Mouse (Mus musculus): ENCODE measurements around the gene Alox12.
A peak's percentile ranks its signal among the peaks of the same experiment; 100 is the strongest.

The Alox12 gene

DNA sequence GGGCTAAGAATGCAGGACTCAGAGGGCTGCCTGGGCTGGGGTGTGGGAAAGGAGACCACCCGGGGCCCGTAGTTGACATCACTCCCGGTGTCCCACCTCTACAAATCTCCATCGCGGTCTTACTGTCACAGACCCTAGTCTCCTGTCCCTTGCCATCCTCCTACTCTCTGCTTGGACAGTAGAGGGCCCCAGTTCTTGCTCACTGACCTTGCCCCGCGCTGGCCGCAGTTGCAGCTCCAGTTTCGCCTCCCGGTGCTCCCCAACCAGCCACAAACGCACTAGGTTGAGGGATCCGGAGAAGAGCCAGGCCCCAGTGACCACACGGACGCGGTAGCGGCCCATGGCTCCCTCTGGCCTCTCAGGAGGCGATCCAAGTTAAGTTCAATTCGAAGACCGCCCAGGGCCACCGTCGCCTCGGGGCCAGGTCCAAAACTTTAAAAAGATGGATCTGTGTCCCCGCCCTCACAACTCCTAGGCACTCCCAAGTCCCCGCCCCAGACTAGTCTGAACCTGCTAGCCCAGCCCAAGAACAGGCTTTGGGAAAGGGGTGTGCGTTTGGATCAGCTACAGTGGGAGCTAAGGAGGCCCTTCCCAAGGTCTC is at the start of gene Alox12:
Gene Alox12, minus strand, starts transcription at position 423 of the 601 bp plus-strand sequence.
- DNase-seq (ENCODE audit: low spot score): no peak

DNA sequence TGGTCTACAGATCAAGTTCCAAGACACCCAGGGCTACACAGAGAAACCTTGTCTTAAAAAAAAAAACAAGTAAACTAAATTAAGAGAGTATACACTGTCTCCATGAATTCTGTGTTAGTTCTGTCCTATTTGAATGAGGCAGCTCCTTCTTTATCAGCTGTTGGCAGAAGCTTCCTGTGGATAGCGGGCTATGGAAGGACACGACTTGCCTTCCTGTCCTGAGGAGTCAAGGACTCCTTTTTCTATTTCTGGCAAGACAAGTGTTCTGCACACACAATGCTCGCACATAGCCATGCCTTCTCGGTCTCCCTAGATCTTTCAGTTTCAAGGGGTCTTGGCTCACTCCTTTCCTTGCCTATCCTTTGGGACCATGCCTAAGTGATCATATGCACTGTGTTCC is 47.1 kb upstream of the Alox12 start:
- DNase-seq (ENCODE audit: low spot score): no peak

DNA sequence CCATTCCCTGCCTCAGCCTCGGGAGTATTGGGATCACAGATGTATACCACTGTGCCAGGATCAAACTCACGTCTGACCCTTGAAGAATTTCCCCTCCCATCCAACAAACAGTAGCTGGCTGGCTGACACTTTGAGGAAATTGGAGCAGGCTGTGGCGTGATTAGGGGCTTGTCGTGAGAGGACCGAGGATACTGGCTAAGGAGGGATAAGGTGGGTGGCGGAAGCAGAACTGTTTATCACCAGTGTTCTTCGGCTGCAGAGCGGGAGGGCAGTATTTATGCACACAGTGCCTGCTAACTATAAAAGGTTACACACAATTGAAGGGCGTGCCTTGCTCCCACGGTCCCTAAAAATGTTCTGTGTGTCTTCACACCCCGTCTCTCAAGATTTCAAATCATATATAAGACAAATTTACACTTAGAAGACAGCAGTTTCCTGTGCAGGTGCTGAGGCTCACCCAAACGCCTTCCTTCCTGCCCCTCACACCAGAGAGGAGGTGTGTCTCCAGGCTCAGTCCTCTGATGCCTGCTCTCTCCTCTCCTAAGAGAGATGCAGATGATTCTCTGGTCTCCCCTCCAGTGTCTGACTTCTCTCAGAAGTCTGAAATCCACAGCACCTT is 42.8 kb upstream of the Alox12 start:
- DNase-seq (ENCODE audit: low spot score): peak; percentile 55

DNA sequence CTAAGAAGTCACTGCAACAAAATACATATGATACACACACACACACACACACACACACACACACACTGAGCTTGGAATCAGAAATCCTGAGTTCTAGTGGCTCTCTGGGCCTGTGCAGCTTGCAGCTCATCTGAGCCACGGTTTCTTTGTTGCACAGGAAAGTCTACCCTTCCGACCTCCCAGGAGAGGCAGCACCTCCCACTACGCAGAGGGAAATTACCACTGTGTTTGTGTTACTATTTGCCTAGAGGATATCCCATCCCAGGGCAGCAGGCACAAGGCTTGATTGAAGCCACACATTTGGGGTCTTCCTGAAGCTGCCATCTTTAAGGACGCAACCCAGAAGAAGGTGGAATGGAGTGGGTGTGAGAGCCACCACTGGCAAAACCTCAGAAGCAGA is 42.3 kb upstream of the Alox12 start:
- no peak for DNase-seq (ENCODE audit: low spot score)

DNA sequence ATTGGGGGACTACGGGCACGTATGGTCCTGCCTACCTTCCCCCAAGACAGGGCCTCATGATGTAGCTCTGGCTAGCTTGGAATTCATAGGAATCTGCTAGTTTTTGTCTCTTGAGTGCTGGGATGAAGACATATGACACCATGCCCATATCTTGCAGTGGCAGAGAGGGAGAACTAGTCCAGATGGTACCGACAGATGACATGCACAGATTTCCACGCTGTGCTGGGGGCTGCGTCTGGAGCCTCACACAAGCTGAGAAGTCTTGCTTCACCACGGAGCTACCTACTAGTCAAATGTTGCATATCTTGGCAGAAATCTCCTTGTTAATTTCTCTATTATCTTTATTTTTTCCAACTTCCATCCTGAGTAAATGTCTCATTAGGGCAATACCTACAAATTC is 38.7 kb upstream of the Alox12 start:
- DNase-seq (ENCODE audit: low spot score): no peak

DNA sequence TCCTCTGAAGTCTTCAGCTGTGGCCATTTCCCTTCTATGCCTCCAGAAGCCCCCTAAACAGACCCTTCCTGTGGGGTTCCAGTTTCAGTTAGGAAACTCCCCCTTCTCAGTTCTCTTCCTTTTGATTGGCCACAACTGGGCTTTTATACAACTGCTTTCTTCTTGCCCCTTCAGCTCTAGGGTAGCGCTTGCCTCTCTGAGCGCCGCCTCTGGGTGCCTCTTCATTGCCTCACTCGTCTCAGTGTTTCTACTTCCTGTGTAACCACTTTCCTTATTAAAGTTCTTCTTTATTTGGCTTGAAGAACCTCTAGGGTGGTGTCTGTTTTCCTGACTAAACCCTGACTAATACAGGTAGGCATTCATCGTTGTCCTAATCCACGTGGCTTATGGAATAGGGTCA is 36.1 kb upstream of the Alox12 start:
- DNase-seq (ENCODE audit: low spot score): peak; percentile 18

DNA sequence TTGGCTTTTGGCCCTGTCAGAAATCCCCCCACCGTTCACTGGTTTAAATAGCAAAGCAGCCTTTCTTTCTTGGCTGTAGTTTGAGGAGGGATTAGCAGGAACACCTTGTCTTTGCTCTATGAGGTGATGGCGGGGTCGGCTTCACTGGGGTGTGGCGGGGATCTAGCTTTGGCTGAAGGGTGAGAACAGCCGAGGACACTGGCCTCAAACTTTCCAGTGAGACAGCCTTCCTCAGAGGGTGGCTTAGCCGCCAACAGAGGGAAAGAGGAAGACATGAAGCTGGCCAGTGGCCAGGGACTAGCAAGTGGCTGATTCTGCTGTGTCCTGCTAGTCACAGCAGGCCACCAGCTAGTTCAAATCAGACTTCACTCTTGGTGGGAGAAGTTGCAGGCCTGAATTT is 34.1 kb upstream of the Alox12 start:
- DNase-seq (ENCODE audit: low spot score): no peak

DNA sequence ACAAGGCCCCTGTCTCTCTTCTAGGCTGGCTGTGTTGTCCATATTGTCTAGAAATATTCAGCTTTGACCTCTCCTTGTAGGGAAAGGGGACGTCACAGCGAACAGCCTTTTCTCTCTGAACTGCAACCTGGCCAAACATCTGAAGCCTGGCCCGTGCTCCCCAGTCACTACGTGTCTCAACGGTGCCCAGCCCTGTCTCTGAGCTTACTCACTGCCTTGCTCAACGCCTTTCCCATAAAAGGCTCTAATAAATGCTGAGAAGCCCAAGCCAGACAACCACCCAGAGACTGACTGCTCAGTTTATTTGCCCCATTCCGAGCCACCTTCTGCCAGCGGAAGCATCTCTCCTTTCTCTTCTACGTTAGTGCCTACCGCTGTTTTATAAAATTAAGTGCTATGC is 32.9 kb upstream of the Alox12 start:
- DNase-seq (ENCODE audit: low spot score): no peak

DNA sequence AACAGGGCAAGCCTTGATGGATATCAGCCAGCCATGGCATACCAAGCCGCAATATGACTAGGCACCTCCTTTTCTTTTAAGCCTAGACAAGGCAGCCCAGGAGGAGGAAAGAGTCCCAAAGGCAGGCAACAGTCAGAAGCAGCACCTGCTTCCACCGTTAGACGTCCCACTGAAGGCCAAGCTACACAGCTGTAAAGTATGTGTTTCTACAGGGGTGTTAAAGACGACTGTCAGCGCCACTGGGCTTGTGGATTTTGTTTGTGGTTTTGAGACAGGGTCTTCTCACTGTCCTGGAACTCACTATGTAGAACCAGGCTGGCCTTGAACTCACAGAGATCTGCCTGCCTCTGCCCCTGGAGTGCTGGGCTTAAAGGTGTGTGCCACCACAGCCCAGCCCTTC is 30.5 kb upstream of the Alox12 start:
- DNase-seq (ENCODE audit: low spot score): no peak

DNA sequence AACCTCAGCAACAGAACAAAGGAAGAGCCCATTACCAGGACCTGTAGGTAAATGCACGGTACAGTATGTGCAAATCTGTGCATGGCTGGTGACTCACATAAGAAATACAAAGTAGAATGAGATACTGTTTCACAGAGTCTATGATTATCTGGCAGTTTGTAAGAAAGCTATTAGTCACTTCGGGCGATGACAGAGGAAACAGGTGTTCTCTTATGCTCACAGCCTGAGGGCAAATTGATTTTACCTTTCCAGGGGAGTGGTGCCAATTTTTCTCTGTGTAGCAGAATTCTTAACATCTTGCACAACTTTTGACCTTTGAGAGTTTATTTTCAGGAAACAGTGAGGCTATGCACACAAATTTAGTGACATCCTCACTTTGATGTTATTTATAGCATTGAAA is 29.6 kb upstream of the Alox12 start:
- no peak for DNase-seq (ENCODE audit: low spot score)

DNA sequence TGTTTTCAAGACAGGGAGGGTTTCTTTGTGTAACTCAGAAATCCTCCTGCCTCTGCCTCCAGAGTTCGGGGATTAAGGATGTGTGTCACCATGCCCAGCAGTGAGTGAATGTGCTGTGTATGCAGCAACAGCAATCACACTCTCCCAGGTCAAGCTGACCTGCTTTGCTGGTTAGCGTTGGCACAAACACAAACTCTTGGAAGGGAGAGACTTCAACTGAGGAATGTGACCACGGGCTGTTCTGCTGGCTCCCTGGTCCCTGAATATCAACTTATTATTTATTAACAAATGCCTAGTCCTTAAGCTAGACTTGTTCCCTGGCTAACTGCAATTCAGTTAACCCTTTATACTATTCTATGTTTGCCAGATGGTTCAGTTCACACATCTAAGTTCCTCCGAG is 28.5 kb upstream of the Alox12 start:
- DNase-seq (ENCODE audit: low spot score): no peak

DNA sequence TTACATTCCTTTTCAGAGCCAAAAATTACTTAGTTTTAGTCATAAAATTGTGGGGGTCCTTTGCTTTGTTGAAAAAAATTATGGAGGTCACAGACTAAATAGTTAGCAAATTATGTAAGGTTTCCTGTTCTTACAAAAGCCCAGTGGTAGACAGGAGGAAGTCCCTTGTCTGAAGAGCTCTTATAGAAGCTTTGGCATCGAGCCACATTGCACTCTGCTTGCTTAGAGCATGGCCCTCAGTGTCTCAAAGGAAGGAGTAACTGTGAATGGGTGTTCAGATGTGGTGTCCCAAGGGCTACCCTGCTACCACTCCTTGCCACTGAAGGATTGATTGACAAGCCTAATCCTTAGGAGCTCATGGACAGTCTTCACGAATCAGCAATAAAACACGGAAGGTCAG is 25.3 kb upstream of the Alox12 start:
- peak; percentile 54 for DNase-seq (ENCODE audit: low spot score)

DNA sequence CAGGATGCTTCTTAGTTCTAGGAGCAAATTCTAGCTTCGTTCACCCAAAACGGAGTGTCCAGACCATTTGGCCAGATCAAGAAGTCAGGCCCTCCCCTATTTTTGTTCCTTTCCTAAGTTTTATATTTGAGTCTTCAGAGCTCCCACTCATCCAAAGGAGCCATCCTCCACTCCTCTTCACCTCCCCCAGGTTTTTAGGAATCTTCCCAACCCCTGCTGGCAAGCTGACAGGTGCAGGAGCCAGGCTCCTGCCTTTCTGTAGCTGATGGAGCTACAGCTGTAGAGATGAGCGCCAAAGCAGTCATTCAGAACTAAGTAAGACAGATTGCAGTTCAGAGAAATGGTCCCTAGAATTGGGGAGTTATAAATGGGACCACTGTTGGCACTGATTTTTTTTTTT is 23.8 kb upstream of the Alox12 start:
- DNase-seq (ENCODE audit: low spot score): no peak

DNA sequence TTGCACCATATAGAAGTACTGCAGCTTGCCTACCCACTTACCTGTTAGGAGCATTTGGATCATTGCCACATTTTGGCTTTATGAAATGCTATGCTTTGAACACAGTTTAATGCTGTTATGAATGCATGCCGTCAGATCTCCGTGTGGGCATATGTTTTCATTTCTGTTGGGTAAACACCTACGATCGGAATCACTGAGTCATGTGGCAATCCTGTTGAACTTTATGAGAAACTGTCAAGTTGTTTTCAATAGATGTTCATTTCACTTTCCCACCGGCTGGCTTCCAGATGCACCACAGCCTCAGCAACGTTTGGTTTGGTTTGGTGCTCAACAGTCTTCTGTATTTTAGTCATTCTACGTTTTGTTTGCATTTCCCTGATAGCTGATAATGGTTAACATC is 16.5 kb upstream of the Alox12 start:
- DNase-seq (ENCODE audit: low spot score): no peak

DNA sequence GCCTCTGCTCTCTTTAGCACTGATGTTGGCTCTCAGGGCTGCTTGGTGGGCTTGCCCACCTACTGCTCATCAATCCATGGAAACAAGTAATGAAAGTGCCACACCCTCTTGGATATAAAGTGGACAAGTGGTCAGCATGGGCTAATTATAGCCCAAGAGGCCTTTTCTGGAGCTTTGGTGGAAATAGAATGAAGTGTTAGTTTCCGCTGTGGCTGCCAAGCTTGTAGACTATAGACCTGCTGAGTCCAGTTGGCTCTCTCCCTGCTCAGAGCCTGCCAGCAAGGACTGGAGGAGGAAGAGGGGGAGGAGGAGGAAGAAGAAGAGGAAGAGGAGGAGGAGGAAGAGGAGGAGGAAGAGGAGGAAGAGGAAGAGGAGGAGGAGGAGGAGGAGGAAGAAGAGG is 11.3 kb upstream of the Alox12 start:
- no peak for DNase-seq (ENCODE audit: low spot score)

DNA sequence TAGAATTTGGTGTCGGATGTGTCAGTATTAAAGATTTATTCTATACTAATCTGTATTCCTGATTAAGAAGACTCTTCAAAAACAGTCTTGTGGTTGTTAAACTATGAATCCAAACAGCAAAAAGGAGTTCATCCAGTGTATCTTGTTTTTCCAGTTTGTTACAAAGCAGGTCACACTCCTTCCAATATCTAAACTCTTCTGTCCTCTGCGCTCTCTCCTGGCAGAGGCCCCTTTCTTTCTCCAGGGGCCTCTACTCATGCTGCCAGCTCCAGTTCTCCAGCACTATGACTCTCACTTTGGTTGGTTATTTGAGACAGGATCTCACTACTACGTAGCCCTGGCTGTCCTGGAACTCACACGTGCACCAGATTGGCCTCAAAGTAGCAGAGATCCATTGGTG is 10.7 kb upstream of the Alox12 start:
- no peak for DNase-seq (ENCODE audit: low spot score)

DNA sequence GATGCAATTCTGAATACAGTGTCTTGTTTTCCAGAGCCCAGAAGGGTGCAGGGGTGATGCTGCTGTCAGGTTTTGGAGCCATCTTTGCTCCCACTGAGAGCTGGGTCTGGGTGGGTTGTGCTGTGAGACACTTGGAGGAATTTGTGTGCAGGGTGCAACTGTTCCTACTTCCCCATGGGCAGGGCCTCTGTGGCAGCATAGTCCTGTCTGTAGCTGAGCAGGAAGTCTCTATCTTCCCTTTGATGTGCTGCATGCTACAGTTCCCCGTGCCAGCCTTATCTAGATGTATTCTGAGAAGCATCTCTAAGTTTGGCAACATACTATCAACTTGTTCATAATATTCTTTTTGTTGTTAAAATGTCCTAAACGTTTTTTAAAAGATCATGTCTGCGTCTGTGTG is 10.1 kb upstream of the Alox12 start:
- peak; percentile 44 for DNase-seq (ENCODE audit: low spot score)

DNA sequence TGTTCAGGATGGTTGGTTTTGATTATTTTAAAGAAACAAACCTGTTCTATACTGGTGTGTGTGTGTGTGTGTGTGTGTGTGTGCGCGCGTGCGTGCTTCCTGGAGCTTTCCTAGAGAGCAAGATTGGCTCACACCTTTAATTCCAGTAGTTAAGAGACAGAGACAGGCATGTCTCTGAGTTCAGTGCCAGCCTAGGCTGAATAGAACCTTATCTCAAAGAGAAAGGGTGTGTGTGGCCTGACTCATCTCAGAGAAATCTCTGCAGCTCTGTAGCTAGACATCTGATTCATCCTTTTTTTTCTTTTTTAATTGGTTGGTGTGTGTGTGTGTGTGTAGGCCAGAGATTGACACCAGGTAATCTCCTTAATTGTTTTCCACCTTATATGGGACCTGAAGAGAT is 3.9 kb upstream of the Alox12 start:
- DNase-seq (ENCODE audit: low spot score): no peak

DNA sequence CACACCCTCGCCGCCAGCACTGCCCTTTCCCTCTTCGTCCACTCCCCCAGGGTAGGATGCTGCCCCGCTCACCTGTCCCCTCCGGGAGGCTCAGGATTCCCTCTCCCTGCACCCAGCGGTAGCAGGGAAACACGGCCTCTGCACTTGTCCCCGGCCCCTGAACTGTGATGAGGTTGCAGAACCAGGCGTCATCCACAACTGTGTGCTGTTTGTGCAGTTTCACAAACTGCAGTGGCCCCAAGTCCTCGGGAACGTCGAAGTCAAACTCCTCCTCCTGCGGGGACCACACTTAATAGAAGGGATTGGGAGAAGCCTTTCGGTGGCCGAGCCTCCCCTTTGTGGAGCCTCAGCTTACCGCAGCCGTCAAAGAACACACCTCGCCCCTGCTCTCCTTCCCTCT is 816 bp downstream of the Alox12 start:
- no peak for DNase-seq (ENCODE audit: low spot score)

DNA sequence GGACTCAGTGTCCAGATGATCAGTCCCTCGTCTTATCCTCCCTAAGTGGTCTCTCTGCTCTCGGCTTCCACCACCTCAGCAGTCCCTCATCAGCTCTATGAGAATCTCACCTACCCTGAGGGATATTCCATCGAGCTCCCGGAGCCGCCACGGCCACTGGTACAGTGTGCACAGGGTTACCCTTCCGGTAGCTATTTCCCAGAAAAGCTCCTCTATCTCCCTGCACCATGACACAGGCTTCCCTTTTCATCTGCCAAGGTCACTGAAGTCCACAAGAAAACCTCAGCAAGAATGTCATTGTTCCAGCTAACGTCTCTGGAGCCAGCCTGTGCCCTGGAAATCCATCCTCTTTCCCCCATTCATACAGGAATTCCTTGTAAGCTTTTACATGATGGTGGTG is 3.3 kb downstream of the Alox12 start:
- DNase-seq (ENCODE audit: low spot score): no peak

DNA sequence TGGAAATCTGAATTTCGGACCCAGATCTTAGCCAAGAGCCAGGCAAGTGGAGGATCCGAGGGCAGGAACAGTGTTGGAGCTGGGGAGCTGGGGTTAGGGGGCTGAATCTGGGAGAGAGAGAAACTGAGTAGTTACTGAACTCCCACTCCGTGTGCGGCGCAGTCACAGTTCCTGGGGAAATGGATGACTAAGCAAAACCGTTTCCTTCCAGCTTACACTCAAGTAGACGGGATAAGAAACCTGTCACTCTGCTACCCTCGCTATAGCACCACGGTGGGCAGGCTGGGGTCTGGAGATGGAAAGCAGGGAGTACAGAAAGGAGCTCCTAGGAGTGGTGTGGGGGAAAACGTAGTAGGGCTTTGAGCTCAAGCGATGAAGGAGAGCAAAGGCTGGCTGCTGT is 5.0 kb downstream of the Alox12 start:
- DNase-seq (ENCODE audit: low spot score): no peak

DNA sequence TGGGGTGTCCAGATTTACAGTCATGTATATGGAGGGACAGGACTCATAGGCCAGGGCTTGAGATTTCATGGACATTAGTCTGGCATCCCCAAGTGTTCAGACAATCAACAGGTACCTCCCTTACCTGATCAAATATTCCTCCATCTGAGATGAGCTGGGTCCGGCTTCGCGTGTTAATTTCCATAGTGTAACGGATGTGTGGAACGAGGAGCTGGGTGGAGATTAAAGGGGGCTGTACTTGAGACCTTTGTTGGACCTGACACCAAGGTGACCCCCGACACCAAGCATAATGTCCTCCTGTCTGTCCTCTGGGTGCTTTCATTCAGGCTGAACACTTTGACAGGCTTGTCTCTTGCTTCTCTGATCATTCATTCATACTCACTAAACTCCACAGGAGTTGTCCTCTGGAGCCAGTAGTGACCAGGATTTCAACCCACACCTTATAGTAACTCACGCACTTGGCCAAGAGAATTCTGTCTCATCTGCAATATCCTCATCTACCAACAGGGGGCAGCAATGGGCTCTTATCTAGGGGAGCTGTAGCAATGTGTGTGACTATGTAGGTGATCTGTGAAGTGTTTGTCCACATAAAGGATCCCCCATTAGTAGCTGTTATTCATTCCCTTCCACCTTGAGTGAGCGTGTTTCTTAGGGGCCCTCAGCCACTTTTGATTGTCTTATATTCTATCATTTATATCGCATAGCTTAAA is 7.9 kb downstream of the Alox12 start:
- DNase-seq (ENCODE audit: low spot score): peak; percentile 70

DNA sequence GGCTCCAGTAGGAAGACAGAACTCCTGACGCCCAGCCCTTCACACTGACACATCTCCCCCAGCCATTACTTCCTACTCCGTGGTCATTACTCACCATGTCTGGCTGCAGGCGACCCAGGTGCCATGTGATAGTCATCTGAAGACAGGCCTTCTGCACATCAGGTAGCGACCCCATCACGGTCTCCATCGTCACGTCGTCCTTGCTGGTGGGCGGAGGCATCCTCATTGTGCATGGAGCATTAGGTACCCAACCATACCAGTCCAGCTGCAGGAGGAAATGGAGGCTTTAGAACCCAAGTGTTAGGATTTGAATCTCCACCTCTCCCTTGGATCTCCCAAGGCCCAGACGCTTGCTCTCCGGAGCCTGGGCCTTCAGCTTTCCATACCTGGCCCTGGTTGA is 12.6 kb downstream of the Alox12 start:
- no peak for DNase-seq (ENCODE audit: low spot score)

Measured in T-cell, adult 2 months (primary cell).